In the genomic region with DNA sequence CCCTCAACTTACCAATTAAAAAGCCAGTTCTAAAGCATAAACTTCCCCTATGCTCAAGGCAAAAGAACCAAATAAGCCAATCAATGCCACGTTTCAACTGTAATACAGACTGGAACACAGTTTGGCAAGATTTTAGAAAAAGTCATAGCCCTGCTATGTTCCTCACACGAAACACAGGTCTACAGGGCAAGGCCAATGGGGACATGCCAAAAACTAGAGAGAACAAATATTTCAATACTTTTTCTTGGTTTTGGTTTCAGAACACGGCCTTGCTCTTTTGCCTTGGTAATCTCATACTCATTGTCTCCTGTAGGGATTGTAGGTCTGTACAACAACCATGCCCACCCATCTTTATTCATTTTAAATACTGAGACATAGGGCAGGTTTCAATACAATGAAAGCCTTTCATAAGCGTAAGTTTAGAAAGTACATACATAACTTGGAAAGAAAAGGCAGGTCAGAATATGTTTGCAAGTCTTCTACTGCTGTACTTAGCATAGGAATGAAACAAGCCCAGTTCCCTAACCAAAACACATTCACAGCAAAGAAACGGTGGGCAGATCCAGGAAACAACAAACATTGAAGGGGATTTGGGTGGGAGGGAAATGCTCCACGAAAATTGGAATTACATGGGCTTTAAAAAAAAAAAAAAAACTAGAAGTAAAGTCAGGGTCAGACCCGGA, we compare ENCODE assay signal across 18 mouse cellular contexts.
A peak's percentile ranks its signal among the peaks of the same experiment; 100 is the strongest.
DNase-seq lines count a peak whose midpoint lies in the region; ATAC-seq lines count a peak whose summit lies in the region.
"Had no signal": no experiment of that assay in that cellular context is flagged by ENCODE, and none has a peak within 500 bp of the region (broad histone marks: within the 10 kb centered on the region; RNA-seq: fewer than 3 reads in every experiment).

No protein-coding gene starts in this region.

- H3K4me1 ChIP-seq in kidney, embryonic 15.5 days, result peaks cover 5% of the 10 kb centered on the region; the same call in 1 of the 2 replicates
- H3K4me1 ChIP-seq in embryonic facial prominence, embryonic 14.5 days (ENCODE audit: control insufficient read depth, insufficient read depth, low read length), result peaks cover 10% of the 10 kb centered on the region; the same call in 1 of the 2 replicates
- H3K4me1 ChIP-seq in intestine, embryonic 16.5 days (ENCODE audit: control insufficient read depth, insufficient read depth, low read length), result no peaks in the 10 kb centered on the region

- no peak overlapping the region for H3K4me2 ChIP-seq in kidney, embryonic 15.5 days
- no peak overlapping the region for H3K4me2 ChIP-seq in embryonic facial prominence, embryonic 14.5 days (ENCODE audit: low read depth, low read length)
- H3K4me2 ChIP-seq in intestine, embryonic 16.5 days (ENCODE audit: low read depth, low read length), result no peak overlapping the region

- peaks cover 76% of the 10 kb centered on the region for H3K36me3 ChIP-seq in kidney, embryonic 15.5 days
- peaks cover 74% of the 10 kb centered on the region for H3K36me3 ChIP-seq in embryonic facial prominence, embryonic 14.5 days (ENCODE audit: control insufficient read depth, insufficient read depth, low read length)
- H3K36me3 ChIP-seq in intestine, embryonic 16.5 days (ENCODE audit: control insufficient read depth, insufficient read depth, low read length), result peaks cover 9% of the 10 kb centered on the region

- H3K9ac ChIP-seq in kidney, embryonic 15.5 days, result no peak overlapping the region
- no peak overlapping the region for H3K9ac ChIP-seq in embryonic facial prominence, embryonic 14.5 days (ENCODE audit: low read depth, low read length)
- H3K9ac ChIP-seq in intestine, embryonic 16.5 days (ENCODE audit: low read depth, low read length), result no peak overlapping the region
- H3K9ac ChIP-seq: liver, embryonic 14.5 days had no signal

- no peak for ATAC-seq in kidney, embryonic 15.5 days (replicated peaks; ENCODE audit: low FRiP score)
- ATAC-seq in embryonic facial prominence, embryonic 14.5 days (ENCODE audit: low read depth), result no peak; the same call in 1 of the 2 replicates
- ATAC-seq in intestine, embryonic 16.5 days, result no peak
- ATAC-seq: inflammation-experienced regulatory T-cells, adult 6 months; lung, postnatal 0 days had no signal

- DNase-seq in adrenal gland, adult 2 months, result peak; percentile 59
- DNase-seq in adrenal gland, adult 18-20 months (ENCODE audit: low spot score in 2 of 2), result no peak
- no peak for DNase-seq in kidney, postnatal 10 days
- peak; percentile 22 for DNase-seq in adrenal gland, postnatal 10 days
- DNase-seq in embryonic facial prominence, embryonic 14.5 days (ENCODE audit: low spot score), result no peak
- DNase-seq in adipocyte (ENCODE audit: low spot score), result no peak
- DNase-seq: cerebellum, adult 9-11 months; gastrocnemius, adult 2 months; heart, adult 18-20 months; kidney, postnatal 14 days; layer of hippocampus, adult 9-11 months; retina, postnatal 1 day; thymus, adult 18-20 months had no signal

- no peaks in the 10 kb centered on the region for H3K9me3 ChIP-seq in kidney, embryonic 15.5 days (replicated peaks)
- H3K9me3 ChIP-seq in embryonic facial prominence, embryonic 14.5 days (ENCODE audit: control insufficient read depth, low read length), result no peaks in the 10 kb centered on the region
- H3K9me3 ChIP-seq in intestine, embryonic 16.5 days (ENCODE audit: control insufficient read depth, low read length), result no peaks in the 10 kb centered on the region

- 54% methylated on average over 7 of the region's 7 CpGs for WGBS in kidney, embryonic 15.5 days
- 31% methylated on average over 7 of the region's 7 CpGs for WGBS in embryonic facial prominence, embryonic 14.5 days
- WGBS in intestine, embryonic 16.5 days, result 73% methylated on average over 7 of the region's 7 CpGs

- no peaks in the 10 kb centered on the region for H3K27me3 ChIP-seq in kidney, embryonic 15.5 days
- H3K27me3 ChIP-seq in embryonic facial prominence, embryonic 14.5 days (replicated peaks; ENCODE audit: control insufficient read depth, insufficient read depth, low read length), result no peaks in the 10 kb centered on the region
- no peaks in the 10 kb centered on the region for H3K27me3 ChIP-seq in intestine, embryonic 16.5 days (replicated peaks; ENCODE audit: control insufficient read depth, insufficient read depth, low read length)

- peak overlapping the region; percentile 5 for H3K27ac ChIP-seq in kidney, embryonic 15.5 days
- H3K27ac ChIP-seq in embryonic facial prominence, embryonic 14.5 days (replicated peaks; ENCODE audit: low read depth, low read length), result peak overlapping the region; percentile 7; the same call in 1 of the 2 replicates
- H3K27ac ChIP-seq in intestine, embryonic 16.5 days (ENCODE audit: low read length), result no peak overlapping the region
- H3K27ac ChIP-seq: gastrocnemius, adult 2 months; liver, embryonic 14.5 days had no signal

- no peak overlapping the region for H3K4me3 ChIP-seq in kidney, embryonic 15.5 days (replicated peaks)
- no peak overlapping the region for H3K4me3 ChIP-seq in embryonic facial prominence, embryonic 14.5 days (ENCODE audit: low read depth, low read length)
- H3K4me3 ChIP-seq in intestine, embryonic 16.5 days (ENCODE audit: low read length), result no peak overlapping the region
- H3K4me3 ChIP-seq: gastrocnemius, adult 2 months had no signal

Comparison
In these comparisons a context has a peak if more than half of its experiments do, and no peak if none do; other contexts are left out.
1. DNase-seq: peak in adrenal gland, adult 2 months (single experiment) and adrenal gland, postnatal 10 days (single experiment); none in adrenal gland, adult 18-20 months (0 of 2), kidney, postnatal 10 days (single experiment), embryonic facial prominence, embryonic 14.5 days (single experiment) and adipocyte (single experiment).